Mouse (Mus musculus): ENCODE data around the gene Wdr76. TPM values are rescaled to one million over a fixed set of nuclear protein-coding genes. Genes with fewer than 3 reads are reported as not detected.

Gene Wdr76
- 0.62 and 1.0 TPM in 2 replicates for polyA plus RNA-seq (2012; ENCODE audit: low replicate concordance)

GRCm38 (mm10) chr2:121505942-121506882 is at the start of gene Wdr76, which contains the start of gene Mfap1a:
Wdr76 (plus strand) TSS chr2:121506723.
Mfap1a (minus strand) TSS chr2:121506665.

DNA sequence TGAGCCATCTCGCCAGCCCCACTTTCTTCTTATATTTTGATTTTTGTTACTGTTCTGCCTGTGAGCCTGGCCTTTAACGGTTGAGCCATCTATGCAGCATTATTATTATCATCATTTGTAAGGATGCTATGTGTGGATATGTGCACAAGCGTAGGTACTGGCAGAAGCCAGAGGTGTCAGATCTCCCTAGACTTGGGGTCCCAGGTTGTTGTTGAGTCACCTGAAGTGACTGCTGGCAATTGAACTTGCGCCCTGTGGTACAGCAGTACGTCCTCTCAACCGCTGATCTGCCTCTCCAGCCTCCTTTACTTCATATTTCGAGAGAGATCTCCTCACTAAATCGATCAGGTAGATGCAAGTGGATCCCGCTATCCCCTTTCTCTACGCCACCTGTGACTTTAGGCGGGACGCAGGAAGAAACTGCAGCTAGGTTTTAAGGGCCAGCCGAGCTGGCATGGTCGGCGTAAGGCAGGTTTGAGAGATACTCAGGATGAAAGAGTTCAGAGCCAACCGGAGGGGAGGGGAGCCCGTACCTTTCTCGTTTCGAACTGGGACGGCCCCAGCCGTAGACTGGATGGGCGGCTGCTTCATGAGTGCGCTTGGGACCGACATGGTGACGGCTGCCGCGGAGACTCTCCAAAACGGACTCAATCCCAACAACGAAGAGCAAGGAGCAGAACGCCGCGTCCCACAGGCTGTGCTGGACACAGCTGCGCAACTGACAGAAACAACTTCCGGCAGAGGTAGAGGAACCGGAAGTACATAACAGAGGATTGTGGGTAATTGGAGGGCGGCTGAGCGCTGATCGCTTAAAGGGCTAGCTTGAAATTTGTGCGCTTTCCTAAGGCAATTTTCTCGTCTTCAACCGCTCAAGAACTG is 33.0 kb upstream of the Wdr76 start, which contains the start of gene Mfap1b:
Gene Mfap1b (minus strand): TSS at position 767 of the 879 bp plus-strand sequence.

Other genes starting within 250 kb of the Wdr76 start
- 7.3 and 7.4 TPM in 2 replicates for gene Trp53bp1, start 235.3 kb upstream of the Wdr76 start, polyA plus RNA-seq (2012; ENCODE audit: low replicate concordance)
- gene Map1a, start 217.1 kb upstream of the Wdr76 start, polyA plus RNA-seq (2012; ENCODE audit: low replicate concordance): 2.3 and 2.7 TPM in 2 replicates
- gene Ppip5k1, start 151.3 kb upstream of the Wdr76 start, polyA plus RNA-seq (2012; ENCODE audit: low replicate concordance): 5.3 and 6.3 TPM in 2 replicates
- gene Ckmt1, start 149.0 kb upstream of the Wdr76 start, polyA plus RNA-seq (2012; ENCODE audit: low replicate concordance): not detected in 2 replicates
- not detected in 2 replicates for gene Strc, start 119.6 kb upstream of the Wdr76 start, polyA plus RNA-seq (2012; ENCODE audit: low replicate concordance)
- 1,200 and 1,371 TPM in 2 replicates for gene Pdia3, start 92.9 kb upstream of the Wdr76 start, polyA plus RNA-seq (2012; ENCODE audit: low replicate concordance)
- 0.23 and 0.27 TPM in 2 replicates for gene Catsper2, start 92.9 kb upstream of the Wdr76 start, polyA plus RNA-seq (2012; ENCODE audit: low replicate concordance)
- 0.35 and 2.2 TPM in 2 replicates for gene Ell3, start 62.4 kb upstream of the Wdr76 start, polyA plus RNA-seq (2012; ENCODE audit: low replicate concordance)
- gene Serf2, start 57.5 kb upstream of the Wdr76 start, polyA plus RNA-seq (2012; ENCODE audit: low replicate concordance): 84.7 and 137 TPM in 2 replicates
- gene Hypk, start 53.4 kb upstream of the Wdr76 start, polyA plus RNA-seq (2012; ENCODE audit: low replicate concordance): 6.8 and 26.9 TPM in 2 replicates
- 0.08 TPM in 1 of 2 replicates, not detected in the other for gene Serinc4, start 49.9 kb upstream of the Wdr76 start, polyA plus RNA-seq (2012; ENCODE audit: low replicate concordance)
- gene Mfap1b, start 32.7 kb upstream of the Wdr76 start, polyA plus RNA-seq (2012; ENCODE audit: low replicate concordance): 0.90 and 2.2 TPM in 2 replicates
- gene Mfap1a, start 58 bp upstream of the Wdr76 start, polyA plus RNA-seq (2012; ENCODE audit: low replicate concordance): 0.27 and 3.3 TPM in 2 replicates

All from leukemia stem cell, adult 10-12 weeks (primary cell).